Mouse (Mus musculus): ENCODE measurements around the gene Xlr4b.

DNA sequence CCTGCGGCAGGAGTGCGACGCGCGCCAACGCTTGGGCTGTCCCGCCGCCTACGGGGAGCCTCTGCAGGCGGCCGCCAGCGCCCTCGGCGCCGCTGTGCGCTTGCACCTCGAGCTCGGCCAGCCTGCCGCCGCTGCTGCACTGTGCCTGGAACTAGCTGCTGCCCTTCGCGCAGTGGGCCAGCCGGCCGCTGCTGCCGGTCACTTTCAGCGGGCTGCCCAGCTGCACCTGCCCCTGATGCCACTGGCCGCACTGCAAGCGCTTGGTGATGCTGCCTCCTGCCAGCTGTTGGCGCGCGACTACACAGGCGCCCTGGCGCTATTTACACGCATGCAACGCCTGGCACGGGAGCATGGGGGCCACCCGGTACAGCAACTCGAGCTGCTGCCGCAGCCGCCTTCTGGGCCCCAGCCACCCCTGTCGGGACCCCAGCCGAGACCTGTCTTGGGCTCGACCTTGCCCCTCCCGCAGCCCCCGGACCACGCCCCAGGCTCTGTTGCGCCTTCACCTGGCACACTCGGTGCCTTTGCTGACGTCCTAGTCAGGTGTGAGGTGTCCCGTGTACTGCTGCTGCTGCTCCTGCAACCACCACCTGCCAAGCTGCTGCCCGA, 14.6 kb downstream of the Xlr4b start:
- TF ChIP-seq CTCF (IDR thresholded peaks at IDR 0.05; ENCODE audit: borderline replicate concordance, insufficient read depth, low read length) (no peak), POLR2A (IDR thresholded peaks at IDR 0.05; ENCODE audit: low read depth, low read length) (no peak)
